Mouse (Mus musculus): ENCODE data around the gene Nudt13.
A peak's percentile ranks its signal among the peaks of the same experiment; 100 is the strongest.
"Not testable (repeated sequence)": the region's sequence is repeated elsewhere in the genome, so short reads cannot be mapped to it uniquely, and the experiment has no call there.

Gene Nudt13

GRCm38 (mm10) chr14:20294117-20294892 lies at the start of gene Nudt13:
Gene Nudt13, plus strand, starts transcription at chr14:20294697.
- peak; percentile 94 for DNase-seq (ENCODE audit: low read depth, low spot score)

- no peak for DNase-seq (ENCODE audit: low read depth, low spot score)
Measured at GRCm38 (mm10) chr14:20245318-20245717, 49.2 kb upstream of the Nudt13 start.

- DNase-seq (ENCODE audit: low read depth, low spot score) = no peak
Measured at GRCm38 (mm10) chr14:20245861-20246260, 48.6 kb upstream of the Nudt13 start.

GRCm38 (mm10) chr14:20246811-20247266 lies 47.7 kb upstream of the Nudt13 start:
- DNase-seq (ENCODE audit: low read depth, low spot score) = no peak

- DNase-seq (ENCODE audit: low read depth, low spot score) = no peak
Measured at GRCm38 (mm10) chr14:20248001-20248400, 46.5 kb upstream of the Nudt13 start.

GRCm38 (mm10) chr14:20250237-20251171 lies 44.0 kb upstream of the Nudt13 start:
- DNase-seq (ENCODE audit: low read depth, low spot score) = no peak

GRCm38 (mm10) chr14:20258185-20259113 lies 36.0 kb upstream of the Nudt13 start:
- peak; percentile 11 for DNase-seq (ENCODE audit: low read depth, low spot score)

- no peak for DNase-seq (ENCODE audit: low read depth, low spot score)
Measured at GRCm38 (mm10) chr14:20262346-20262745, 32.2 kb upstream of the Nudt13 start.

- DNase-seq (ENCODE audit: low read depth, low spot score) = no peak
Measured at GRCm38 (mm10) chr14:20268421-20268820, 26.1 kb upstream of the Nudt13 start.

GRCm38 (mm10) chr14:20269082-20269809 lies 25.3 kb upstream of the Nudt13 start, which contains the start of gene Kcnk16:
Gene Kcnk16, minus strand, starts transcription at chr14:20269199.
- no peak for DNase-seq (ENCODE audit: low read depth, low spot score)

- no peak for DNase-seq (ENCODE audit: low read depth, low spot score)
Measured at GRCm38 (mm10) chr14:20291391-20291790, 3.1 kb upstream of the Nudt13 start.

- no peak for DNase-seq (ENCODE audit: low read depth, low spot score)
Measured at GRCm38 (mm10) chr14:20294947-20295346, 450 bp downstream of the Nudt13 start.

- no peak for DNase-seq (ENCODE audit: low read depth, low spot score)
Measured at GRCm38 (mm10) chr14:20297616-20298015, 3.1 kb downstream of the Nudt13 start.

GRCm38 (mm10) chr14:20298131-20298530 lies 3.6 kb downstream of the Nudt13 start:
- DNase-seq (ENCODE audit: low read depth, low spot score) = no peak

GRCm38 (mm10) chr14:20305085-20305484 lies 10.6 kb downstream of the Nudt13 start:
- DNase-seq (ENCODE audit: low read depth, low spot score) = not testable (repeated sequence)

GRCm38 (mm10) chr14:20315137-20315536 lies 20.6 kb downstream of the Nudt13 start:
- no peak for DNase-seq (ENCODE audit: low read depth, low spot score)

- DNase-seq (ENCODE audit: low read depth, low spot score) = peak; percentile 4
Measured at GRCm38 (mm10) chr14:20319420-20319819, 24.9 kb downstream of the Nudt13 start.

GRCm38 (mm10) chr14:20324196-20324595 lies 29.7 kb downstream of the Nudt13 start:
- no peak for DNase-seq (ENCODE audit: low read depth, low spot score)

- no peak for DNase-seq (ENCODE audit: low read depth, low spot score)
Measured at GRCm38 (mm10) chr14:20328474-20328873, 34.0 kb downstream of the Nudt13 start.

GRCm38 (mm10) chr14:20331316-20331715 lies 36.8 kb downstream of the Nudt13 start:
- no peak for DNase-seq (ENCODE audit: low read depth, low spot score)

All from retina, adult 2 months (tissue).